Mouse (Mus musculus): ENCODE results near the gene Cd40.
A peak's percentile ranks its signal among the peaks of the same experiment; 100 is the strongest.

The Cd40 gene

DNA sequence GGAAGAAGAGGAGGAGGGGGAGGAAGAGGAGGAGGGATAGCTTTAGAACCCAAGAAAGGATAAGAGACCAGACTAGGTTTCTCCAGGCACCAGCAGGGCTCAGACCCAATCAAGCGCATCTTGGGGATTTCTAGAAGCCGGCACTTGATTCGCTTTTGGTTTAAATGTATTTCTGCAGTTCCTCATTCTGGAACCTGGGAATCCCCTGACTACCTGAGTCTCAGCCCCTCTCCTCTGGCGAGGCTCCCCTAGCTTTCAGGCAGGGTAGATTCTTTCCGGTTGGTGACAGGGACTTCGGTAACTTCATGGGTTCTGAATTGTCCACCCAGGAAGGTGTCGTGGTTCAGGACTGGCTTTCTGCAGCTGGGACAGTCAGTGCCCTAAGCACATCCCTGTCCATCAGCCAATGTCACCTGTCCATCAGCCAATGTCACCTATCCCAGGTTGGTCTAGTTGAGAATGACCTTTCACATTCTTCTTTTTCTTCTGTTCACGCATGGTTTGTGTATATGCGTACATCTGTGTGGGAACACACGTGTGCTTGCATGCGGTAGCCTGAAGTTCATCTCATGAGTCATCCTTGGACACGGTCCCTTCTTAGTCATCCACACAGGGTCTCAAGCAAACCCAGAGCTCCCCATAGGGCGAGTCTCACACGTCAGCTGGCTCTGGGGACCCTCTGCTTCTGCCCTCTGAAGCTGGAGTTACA is 1.1 kb downstream of the Cd40 start:
- no peak for DNase-seq

DNA sequence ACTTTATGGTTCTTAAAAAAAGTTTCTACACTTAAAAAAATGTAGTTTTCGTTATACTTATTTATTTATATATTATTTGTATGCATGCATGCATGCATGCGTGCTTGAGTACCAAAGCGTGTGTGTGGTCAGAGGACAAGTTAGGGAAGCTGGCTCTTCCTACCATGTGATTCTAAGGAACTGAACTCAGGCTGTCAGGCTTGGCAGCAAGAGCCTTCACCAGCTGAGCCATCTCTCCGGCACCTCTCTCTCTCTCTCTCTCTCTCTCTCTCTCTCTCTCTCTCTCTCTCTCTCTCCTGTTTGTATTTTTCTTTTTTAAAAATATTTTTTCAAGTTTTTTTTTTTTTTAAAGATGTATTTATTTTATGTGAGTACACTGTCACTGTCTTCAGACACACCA is 4.5 kb downstream of the Cd40 start:
- no peak for DNase-seq

DNA sequence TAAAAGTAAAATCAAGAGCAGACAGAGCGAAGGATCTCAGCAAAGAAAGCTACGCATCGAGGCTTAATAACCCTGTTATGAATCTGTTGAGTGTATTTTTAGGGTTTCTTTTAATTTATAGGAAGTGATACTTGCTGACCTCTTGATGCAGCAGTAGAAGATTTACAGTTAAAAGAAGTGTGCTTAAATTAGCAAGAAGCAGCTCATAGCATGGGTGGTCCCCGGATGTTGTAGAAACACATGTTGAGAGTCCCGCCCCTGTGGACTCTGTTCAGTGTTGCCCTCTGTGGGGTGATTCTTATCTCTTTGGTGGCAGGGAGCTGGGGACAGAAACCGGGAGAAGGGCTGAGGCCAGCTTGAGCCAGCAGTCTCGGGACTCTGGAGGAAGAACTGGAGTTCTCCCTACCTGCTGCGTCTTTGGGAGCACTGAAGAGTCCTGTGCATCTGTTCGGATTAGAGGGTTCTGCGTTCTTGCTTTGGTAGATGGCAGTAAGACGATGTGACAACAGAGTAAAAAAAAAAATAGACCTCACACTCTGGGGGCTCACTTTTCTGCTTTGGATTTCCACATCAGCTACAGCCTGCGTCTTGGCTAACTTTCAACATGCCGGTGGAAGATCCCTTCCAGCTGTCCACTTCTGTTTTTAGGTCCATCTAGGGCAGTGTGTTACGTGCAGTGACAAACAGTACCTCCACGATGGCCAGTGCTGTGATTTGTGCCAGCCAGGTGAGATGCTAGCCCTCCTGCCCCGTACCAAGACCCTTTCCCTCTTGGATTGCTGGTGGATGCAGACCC is 6.4 kb downstream of the Cd40 start:
- no peak for DNase-seq

DNA sequence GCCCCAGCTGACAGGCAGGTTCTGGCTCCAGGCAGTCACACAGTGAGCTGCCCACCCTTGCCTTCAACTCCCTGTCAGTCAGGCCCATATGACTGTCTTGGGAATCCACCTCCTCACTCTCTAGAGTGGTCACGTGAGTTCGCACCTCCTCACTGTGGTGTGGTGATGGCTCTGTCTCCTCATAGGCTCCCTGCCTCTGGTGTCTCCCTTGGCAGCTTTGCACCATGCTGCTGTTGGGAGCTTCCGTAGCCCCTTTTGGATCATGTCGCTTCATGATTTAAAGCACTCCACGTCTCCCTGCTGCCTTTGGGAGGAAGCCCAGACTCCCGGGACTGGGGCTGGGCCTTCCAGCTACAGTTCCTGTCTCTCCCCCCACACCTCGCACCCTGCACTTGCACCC is 9.1 kb downstream of the Cd40 start:
- no peak for DNase-seq

DNA sequence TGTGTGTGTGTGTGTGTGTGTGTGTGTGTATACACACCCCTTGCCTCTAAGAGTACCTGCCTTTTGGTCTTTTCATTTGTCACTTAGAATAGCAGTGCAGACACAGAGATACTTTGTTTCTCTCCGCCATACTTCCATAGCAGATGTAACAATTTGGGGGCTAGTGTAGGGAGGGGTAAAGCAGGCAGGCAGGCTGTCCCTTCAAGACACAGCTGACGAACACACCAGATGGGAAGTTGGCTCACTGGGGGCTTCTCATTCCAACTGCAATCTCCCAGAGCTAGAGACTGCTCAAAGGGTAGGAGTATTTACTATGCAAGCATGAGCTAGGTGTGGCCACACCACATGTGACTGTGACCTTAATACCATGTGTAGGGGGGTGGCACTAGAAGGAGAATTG is 13.4 kb downstream of the Cd40 start:
- DNase-seq, result no peak

DNA sequence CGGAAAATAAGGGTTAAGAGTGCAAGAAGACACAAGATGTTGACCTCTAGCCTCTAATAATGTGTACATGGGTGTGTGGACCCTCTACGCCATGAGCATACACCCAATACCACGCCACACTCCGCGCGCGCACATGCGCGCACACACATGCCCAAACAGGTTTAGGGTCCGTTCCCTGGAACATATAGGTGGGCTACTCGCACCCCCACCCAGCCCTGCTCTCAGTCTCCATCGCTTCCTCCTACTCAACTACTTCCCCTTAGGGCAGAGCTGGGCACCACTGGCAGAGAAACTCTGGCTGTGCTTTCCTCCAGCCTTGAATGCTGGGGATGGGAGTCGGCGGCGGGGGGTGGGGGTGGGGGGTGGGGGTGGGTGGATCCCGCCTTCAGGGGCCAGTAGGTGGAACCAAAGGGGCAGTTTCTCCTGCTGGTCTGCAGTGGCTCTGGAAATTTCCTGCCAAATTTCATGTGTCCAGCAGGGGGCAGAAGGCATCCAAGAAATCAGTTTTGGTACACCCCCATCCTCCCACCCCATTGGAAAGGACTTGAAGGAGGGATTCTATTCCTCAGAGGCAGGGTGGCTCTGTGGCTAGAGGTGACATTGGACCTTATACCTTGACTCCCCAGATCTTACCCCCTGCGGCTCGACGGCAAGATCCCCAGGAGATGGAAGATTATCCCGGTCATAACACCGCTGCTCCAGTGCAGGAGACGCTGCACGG is 14.8 kb downstream of the Cd40 start:
- peak; percentile 57 to 69 for DNase-seq

DNA sequence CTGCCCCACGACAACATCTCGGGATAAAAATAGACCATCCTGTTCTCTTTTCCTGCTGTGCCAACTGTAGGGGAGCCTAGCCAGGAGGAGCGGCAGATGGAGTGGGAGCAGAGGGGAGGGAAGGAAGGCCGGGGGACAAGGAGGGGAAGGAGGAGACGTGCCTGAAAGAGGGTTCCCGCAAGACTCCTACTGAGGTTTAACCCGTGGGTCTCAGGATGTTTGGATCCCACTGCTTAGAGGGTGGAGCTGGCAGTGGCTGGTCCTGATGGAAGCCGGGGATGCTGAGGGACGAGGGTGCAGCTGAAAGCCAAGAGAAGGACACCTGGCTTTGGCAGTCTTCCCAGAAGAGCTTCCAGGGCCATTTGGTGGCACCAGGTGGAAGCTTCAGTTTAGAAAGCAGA is 18.0 kb downstream of the Cd40 start:
- no peak for DNase-seq

GRCm38 (mm10) chr2:165074081-165074884 is 18.9 kb downstream of the Cd40 start:
- DNase-seq, result no peak

GRCm38 (mm10) chr2:165074937-165075336 is 19.5 kb downstream of the Cd40 start:
- DNase-seq, result peak; percentile 81 to 85

DNA sequence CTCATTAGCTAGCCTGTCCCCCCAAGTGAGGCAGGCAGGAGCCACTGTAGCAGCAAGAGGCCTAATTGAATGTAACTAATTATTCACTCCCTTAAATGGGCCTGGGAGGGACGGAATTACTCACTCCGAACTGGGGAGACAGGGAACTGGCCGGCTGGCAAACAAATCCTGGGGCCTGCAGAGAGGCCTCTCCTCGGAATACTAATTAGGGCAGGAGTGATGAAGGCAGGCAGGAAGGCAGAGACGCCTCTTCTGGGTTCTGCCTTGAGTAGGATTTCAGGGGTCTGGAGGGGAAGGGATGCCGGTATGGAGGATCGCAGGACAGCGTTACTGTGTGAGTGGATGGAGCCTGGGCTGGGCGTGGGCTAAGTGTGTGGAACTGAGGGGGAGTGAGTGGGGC is 21.6 kb downstream of the Cd40 start:
- DNase-seq, result no peak

DNA sequence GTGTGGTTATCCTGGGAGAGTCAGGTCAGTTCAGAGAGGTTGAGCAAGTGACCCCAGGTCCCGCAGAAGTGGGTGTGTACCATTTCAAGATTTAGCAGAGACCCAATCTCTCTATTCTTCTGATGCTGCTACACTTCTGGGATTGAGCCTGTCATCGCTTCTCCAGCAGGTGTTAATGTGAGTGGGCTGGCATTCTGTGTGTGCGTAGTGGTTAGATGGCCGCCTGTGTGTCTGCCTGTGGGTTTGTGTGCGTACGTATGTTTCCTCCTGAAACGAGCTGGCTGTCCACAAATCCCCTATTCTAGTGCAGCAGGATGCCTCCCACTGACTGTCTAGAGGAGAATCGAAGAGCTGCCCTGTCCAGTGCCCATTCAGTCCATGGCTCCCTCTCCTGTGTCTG is 22.6 kb downstream of the Cd40 start:
- no peak for DNase-seq

DNA sequence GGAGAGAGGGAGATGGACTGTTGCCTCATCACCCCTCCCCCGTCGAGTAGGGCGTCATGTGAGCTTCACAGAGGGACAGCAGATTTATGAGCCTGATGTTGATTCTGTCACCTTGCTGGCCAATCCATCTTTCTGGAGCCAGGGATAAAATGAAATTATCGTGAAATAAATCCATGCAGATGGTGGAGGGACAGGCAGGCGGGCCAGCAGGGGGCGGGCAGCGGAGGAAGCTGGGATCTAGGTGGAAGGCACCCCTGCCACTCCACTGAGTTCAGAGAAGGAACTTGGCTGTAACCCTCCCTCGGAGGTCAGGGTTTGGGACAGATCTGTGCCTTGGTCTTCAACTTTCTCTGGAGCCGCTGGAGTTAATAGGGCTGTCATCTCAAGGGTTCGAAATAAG is 23.2 kb downstream of the Cd40 start:
- DNase-seq, result no peak

- DNase-seq, result no peak
These were observed 25.2 kb downstream of the Cd40 start for GRCm38 (mm10) chr2:165080657-165081056.

DNA sequence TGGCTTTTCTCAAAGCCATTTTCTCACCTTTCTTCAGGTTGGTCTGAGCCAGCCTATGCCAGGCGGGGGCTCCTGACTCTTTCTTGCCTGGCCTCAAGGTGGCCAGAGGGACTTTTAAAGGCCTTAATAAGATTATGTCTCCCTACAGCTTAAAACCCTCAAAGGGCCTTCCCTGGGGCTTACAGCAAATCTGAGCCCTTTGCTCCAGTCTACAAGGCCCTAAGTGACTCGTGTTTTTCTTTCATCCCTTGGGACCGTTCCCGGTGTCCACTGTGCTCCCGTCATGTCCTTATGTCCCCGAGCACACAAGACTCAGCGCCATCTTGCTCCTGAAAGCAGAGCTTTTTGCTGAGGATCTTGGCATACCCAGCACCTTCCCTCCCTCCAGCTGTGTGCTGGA is 25.8 kb downstream of the Cd40 start:
- no peak for DNase-seq

- DNase-seq, result no peak
These were observed 31.2 kb downstream of the Cd40 start for GRCm38 (mm10) chr2:165086634-165087033.

GRCm38 (mm10) chr2:165089470-165089869 is 34.0 kb downstream of the Cd40 start:
- no peak for DNase-seq

DNA sequence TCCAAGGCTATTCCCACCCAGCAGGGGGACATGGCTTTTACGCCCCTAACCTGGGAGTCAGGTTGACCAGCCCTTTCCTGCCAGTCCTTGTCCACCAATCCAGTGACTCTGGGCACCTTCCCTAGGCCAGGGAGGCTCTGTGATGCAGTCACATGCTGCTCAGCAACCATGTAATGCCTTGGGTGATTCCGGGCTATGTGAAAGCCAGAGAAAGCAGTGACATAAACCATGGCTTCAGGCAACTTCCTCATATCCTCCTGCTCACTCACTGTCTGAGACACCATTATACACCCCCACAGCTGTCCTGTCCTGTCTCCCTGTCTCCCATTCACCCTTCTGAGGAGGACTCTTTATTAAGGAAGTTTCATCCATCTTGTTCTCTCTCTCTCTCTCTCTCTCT is 35.2 kb downstream of the Cd40 start, which contains the start of gene 1700025C18Rik:
Gene 1700025C18Rik, minus strand, starts transcription at position 101 of the 400 bp plus-strand sequence.
- DNase-seq, result no peak

- DNase-seq, result no peak
These were observed 36.1 kb downstream of the Cd40 start for GRCm38 (mm10) chr2:165091433-165091965.

GRCm38 (mm10) chr2:165092393-165092792 is 37.0 kb downstream of the Cd40 start:
- DNase-seq, result no peak

GRCm38 (mm10) chr2:165096367-165096766 is 40.9 kb downstream of the Cd40 start:
- DNase-seq, result no peak

DNA sequence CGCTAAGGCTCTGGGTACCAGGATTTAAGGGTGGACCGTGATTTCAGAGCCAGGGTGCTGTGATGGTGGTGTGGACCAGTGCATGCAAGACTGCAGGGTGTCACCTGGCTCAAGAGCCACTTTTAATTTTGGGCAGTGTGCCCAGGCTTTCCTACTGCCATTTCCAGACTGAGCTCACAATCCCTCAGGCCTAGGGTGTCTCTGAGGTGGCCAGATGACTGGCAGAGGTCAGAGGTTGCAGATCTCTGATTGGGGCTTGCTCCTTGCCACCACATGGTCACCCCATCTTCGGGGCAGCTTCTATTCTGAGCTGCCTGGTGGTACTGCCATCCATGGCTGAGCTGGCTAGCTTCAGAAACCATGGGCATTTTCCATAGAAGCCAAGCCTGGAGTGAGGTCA is 43.4 kb downstream of the Cd40 start:
- peak; percentile 56 to 72 for DNase-seq

DNA sequence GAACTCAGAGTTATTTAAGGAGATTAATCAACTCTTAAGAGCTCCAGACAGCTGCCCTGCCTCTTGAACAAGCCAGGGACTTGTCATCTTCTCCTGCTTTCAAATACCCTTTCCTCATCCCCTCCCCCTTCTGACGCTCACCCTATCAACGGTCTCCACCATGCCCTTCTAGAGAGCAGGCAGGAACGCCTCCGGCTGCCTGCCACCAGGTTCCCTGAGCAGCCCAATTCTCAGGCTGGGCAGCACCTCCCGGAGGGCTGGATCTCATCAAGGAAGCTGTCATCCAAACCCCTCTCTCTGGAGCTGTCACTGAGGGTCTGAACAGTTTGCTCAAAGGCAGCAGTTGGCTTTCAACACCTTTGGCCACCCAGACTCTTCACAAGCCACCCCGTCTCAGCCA is 45.3 kb downstream of the Cd40 start:
- DNase-seq, result no peak

GRCm38 (mm10) chr2:165102920-165103319 is 47.5 kb downstream of the Cd40 start:
- DNase-seq, result no peak
